Mouse (Mus musculus) megakaryocyte-erythroid progenitor cell, adult 5-6 weeks (primary cell): ENCODE data around the gene Cela3a. TPM values are rescaled to one million over a fixed set of nuclear protein-coding genes. Genes with fewer than 3 reads are reported as not detected.

Source experiments
- ATAC-seq: replicated peaks from 2 replicates; pipeline ENCODE4 v1.8.0; 2016; ENCODE audit warnings: mild to moderate bottlenecking, inconsistent platforms; ENCODE audit not compliant: severe bottlenecking, poor library complexity, low FRiP score, low TSS enrichment
- total RNA-seq, 2 experiments: library from RNA; stranded (forward) in 1 of 2; stranded (reverse) in 1 of 2; fragments of 200-1000, 215-1000 nt in 1 of 2; fragments of >200 nt in 1 of 2; fragmentation: Nextera tagmentation in 1 of 2; gene quantifications; 2 replicates each; pipeline ENCODE4 v1.2.3; 2014 to 2017

The Cela3a gene
- total RNA-seq, 2 experiments from 2014 or later, result not detected

- no peak for ATAC-seq
Measured at GRCm38 (mm10) chr4:137376778-137377177, 32.8 kb downstream of the Cela3a start.

- ATAC-seq, result no peak
Measured at GRCm38 (mm10) chr4:137375314-137376278, 34.0 kb downstream of the Cela3a start.

- ATAC-seq, result no peak
Measured at GRCm38 (mm10) chr4:137373711-137374110, 35.9 kb downstream of the Cela3a start.

GRCm38 (mm10) chr4:137371596-137372523, 37.7 kb downstream of the Cela3a start:
- no peak for ATAC-seq

- ATAC-seq, result peak; percentile 48; the same call in 1 of the 2 replicates
Measured at GRCm38 (mm10) chr4:137369954-137370750, 39.4 kb downstream of the Cela3a start.

GRCm38 (mm10) chr4:137368198-137368597, 41.4 kb downstream of the Cela3a start:
- no peak for ATAC-seq

- ATAC-seq, result peak; percentile 48
Measured at GRCm38 (mm10) chr4:137367275-137368088, 42.1 kb downstream of the Cela3a start.

- no peak for ATAC-seq
Measured at GRCm38 (mm10) chr4:137366097-137366496, 43.5 kb downstream of the Cela3a start.

GRCm38 (mm10) chr4:137365356-137366062, 44.1 kb downstream of the Cela3a start:
- peak; percentile 45; the same call in 1 of the 2 replicates for ATAC-seq

- ATAC-seq, result no peak
Measured at GRCm38 (mm10) chr4:137364826-137365225, 44.8 kb downstream of the Cela3a start.

- ATAC-seq, result no peak
Measured at GRCm38 (mm10) chr4:137360996-137361395, 48.6 kb downstream of the Cela3a start.

GRCm38 (mm10) chr4:137358291-137359002, 51.1 kb downstream of the Cela3a start:
- peak; percentile 70 for ATAC-seq

- ATAC-seq, result peak; percentile 96
Measured at GRCm38 (mm10) chr4:137357517-137358254, 51.9 kb downstream of the Cela3a start, which contains the start of gene Cdc42. Cdc42 (minus strand) TSS chr4:137357720.

GRCm38 (mm10) chr4:137356674-137357510, 52.7 kb downstream of the Cela3a start:
- no peak; the same call in 1 of the 2 replicates for ATAC-seq
